Mouse (Mus musculus) heart, postnatal 0 days (tissue): ENCODE results near the gene Kbtbd6. TPM values are rescaled to one million over a fixed set of nuclear protein-coding genes. Genes with fewer than 3 reads are reported as not detected.

Experiments used
- ATAC-seq: fragments of 200-750 bp; cut with Nextera tagmentation; 2 replicates; pipeline ENCODE4 v1.8.0; 2017; ENCODE audit warnings: low read depth, moderate number of reproducible peaks, moderate library complexity; ENCODE audit not compliant: insufficient read depth
- DNase-seq: peaks from one replicate; pipeline ENCODE4 v3.0.0-alpha.2; 2016; ENCODE audit warnings: low spot score
- H3K27ac ChIP-seq: fragments of 300-500 bp; sonication (generic); 2 replicates; pipeline ENCODE4 v1.5.1; 2014; ENCODE audit warnings: low read depth, mild to moderate bottlenecking
- H3K27me3 ChIP-seq: fragments of 300-500 bp; sonication (generic); 2 replicates; pipeline ENCODE4 v1.6.1; 2014; ENCODE audit warnings: low read length, mixed read lengths; ENCODE audit not compliant: control insufficient read depth, insufficient read depth
- H3K36me3 ChIP-seq: fragments of 300-500 bp; sonication (generic); replicated peaks from 2 replicates; pipeline ENCODE4 v1.6.1; 2014; ENCODE audit warnings: low read length, mixed read lengths; ENCODE audit not compliant: control insufficient read depth, insufficient read depth
- H3K4me1 ChIP-seq: fragments of 300-500 bp; sonication (generic); 2 replicates; pipeline ENCODE4 v1.6.1; 2014; ENCODE audit warnings: antibody characterized with exemption; ENCODE audit not compliant: control insufficient read depth, insufficient read depth
- H3K4me2 ChIP-seq: fragments of 300-500 bp; sonication (generic); 2 replicates; pipeline ENCODE4 v1.6.1; 2014; ENCODE audit warnings: low read depth, mild to moderate bottlenecking, low read length, moderate library complexity
- H3K4me3 ChIP-seq: fragments of 300-500 bp; sonication (generic); 2 replicates; pipeline ENCODE4 v1.5.1; 2014; ENCODE audit warnings: low read depth, low read length
- H3K9ac ChIP-seq: fragments of 300-500 bp; sonication (generic); replicated peaks from 2 replicates; pipeline ENCODE4 v1.6.1; 2014; ENCODE audit warnings: low read depth, low read length, mixed read lengths
- H3K9me3 ChIP-seq: fragments of 300-500 bp; sonication (generic); replicated peaks from 2 replicates; pipeline ENCODE4 v1.6.1; 2016; ENCODE audit warnings: low read length; ENCODE audit not compliant: control insufficient read depth
- CTCF ChIP-seq: IDR thresholded peaks from 2 replicates; pipeline ENCODE4 v1.5.1; 2016; ENCODE audit warnings: antibody characterized with exemption, control low read depth, low read depth
- EP300 ChIP-seq: IDR thresholded peaks from 2 replicates; pipeline ENCODE4 v1.6.1; 2016; ENCODE audit warnings: antibody characterized with exemption, low read depth
- WGBS: fragments of 180-500 bp; shearing (Covaris S2); extraction: QIAGEN DNeasy Blood & Tissue Kit; methylation state at CpG from one replicate; pipeline ENCODE4 v1.1.7; 2014; 5-methylcytosine and 5-hydroxymethylcytosine counted together
- polyA plus RNA-seq: library from polyadenylated mRNA; unstranded; fragments of >200 nt; fragmentation: Nextera tagmentation; extraction: Ambion mirVana; gene quantifications from 2 replicates; pipeline ENCODE4 v1.2.1, GENCODE M21; 2015
- total RNA-seq: library from RNA; depleted of rRNA; stranded (reverse); fragments of >200 nt; gene quantifications from 2 replicates; pipeline ENCODE4 v1.2.3, GENCODE M21; 2014; ENCODE audit warnings: low replicate concordance

Kbtbd6 gene
- total and polyA plus RNA-seq, 2 experiments from 2014 or later = 0.23 to 0.48 TPM

DNA sequence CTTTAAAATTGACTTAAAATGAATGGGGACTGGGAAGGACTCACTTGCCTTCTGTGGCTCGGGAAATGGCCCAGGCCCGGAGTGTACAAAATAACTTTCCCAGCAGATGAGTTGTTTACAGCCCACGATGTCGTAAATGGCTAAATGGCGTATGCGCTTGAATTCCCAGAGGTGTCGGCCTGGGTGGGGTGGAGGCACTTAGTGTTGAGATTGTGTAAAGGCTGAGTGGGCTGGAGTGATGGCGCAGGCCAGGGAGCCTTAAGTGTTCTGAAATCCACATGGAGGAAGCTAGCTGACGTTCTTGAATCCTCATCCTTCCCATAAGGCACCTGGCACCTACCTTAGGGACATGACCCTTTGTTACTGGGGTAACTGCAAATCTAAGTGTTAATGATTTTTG is 36.9 kb downstream of the Kbtbd6 start:
- Histone ChIP-seq H3K27ac (no peak overlapping the region), H3K9me3 (no peaks in the 10 kb centered on the region), H3K4me2 (no peak overlapping the region), H3K4me1 (peaks cover 35% of the 10 kb centered on the region), H3K4me3 (no peak overlapping the region), H3K27me3 (no peaks in the 10 kb centered on the region), H3K9ac (no peak overlapping the region), H3K36me3 (peaks cover 12% of the 10 kb centered on the region)
- TF ChIP-seq EP300 (no peak), CTCF (no peak)
- 77% methylated on average over 9 of the region's 9 CpGs for WGBS
- no peak for DNase-seq
- ATAC-seq = no peak

DNA sequence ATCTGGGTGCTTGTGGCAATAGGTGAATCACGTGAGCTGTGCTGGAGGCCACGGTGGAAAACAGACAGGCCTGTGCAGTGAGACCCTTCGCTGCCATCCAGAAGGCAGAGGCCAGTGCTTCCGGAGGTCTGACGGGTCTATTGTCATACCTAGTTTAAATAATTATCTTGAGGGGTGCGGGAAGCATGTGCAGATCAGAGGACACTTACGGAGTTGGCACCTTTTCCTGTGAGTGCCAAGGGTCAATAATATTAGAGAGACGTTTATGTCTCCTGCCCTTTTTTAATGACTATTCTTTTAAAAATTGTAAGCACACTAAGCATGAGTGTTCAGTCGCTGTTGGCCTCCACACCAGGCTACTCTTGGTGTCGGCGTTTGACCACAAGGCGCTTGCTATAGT is 37.5 kb downstream of the Kbtbd6 start:
- WGBS = 69% methylated on average over 12 of the region's 12 CpGs
- H3K27ac ChIP-seq = no peak overlapping the region

DNA sequence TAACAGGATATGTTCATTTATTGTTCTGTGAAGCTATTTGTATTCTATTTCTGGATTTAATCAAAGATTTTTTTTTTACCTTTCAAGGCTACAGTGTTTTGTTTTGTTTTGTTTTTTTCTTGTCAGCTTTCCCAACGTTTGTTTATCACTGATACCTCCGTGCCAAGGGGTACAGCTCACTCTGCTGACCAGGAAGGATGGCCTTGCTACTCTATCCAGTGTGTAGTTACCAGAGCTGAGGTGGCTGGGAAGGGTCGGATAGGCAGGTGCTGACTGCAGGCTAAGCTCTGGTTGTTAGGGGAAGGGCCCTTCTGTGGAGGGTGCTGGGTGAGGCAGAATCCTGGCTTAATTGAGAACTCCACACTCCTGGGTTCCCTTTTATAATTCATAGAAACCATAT is 38.6 kb downstream of the Kbtbd6 start:
- no peaks in the 10 kb centered on the region for H3K9me3 ChIP-seq
- no peak overlapping the region for H3K4me2 ChIP-seq
- H3K36me3 ChIP-seq = peaks cover 17% of the 10 kb centered on the region
- H3K4me3 ChIP-seq = no peak overlapping the region
- H3K9ac ChIP-seq = no peak overlapping the region
- no peak overlapping the region for H3K27ac ChIP-seq
- H3K4me1 ChIP-seq = peaks cover 29% of the 10 kb centered on the region
- no peak for TF ChIP-seq EP300
- TF ChIP-seq CTCF = no peak
- DNase-seq (no peak), ATAC-seq (no peak)
- H3K27me3 ChIP-seq = no peaks in the 10 kb centered on the region
- WGBS = 48% methylated on average over 3 of the region's 3 CpGs

More for the DNA sequence above, 37.5 kb downstream of the Kbtbd6 start:
- Histone ChIP-seq H3K4me2 (no peak overlapping the region), H3K36me3 (peaks cover 12% of the 10 kb centered on the region), H3K9ac (no peak overlapping the region), H3K27me3 (no peaks in the 10 kb centered on the region), H3K4me1 (peaks cover 29% of the 10 kb centered on the region), H3K9me3 (no peaks in the 10 kb centered on the region), H3K4me3 (no peak overlapping the region)
- DNase-seq (no peak), ATAC-seq (no peak)
- no peak for TF ChIP-seq EP300
- no peak for TF ChIP-seq CTCF

- Histone ChIP-seq H3K4me2 (no peak overlapping the region), H3K4me1 (no peaks in the 10 kb centered on the region), H3K9ac (no peak overlapping the region), H3K27ac (no peak overlapping the region), H3K27me3 (no peaks in the 10 kb centered on the region), H3K4me3 (no peak overlapping the region), H3K36me3 (peaks cover 17% of the 10 kb centered on the region), H3K9me3 (no peaks in the 10 kb centered on the region)
- no peak for DNase-seq
- 82% methylated on average over 6 of the region's 6 CpGs for WGBS
- ATAC-seq = no peak
- TF ChIP-seq CTCF = no peak
Observed at GRCm38 (mm10) chr14:79494349-79494748, 42.7 kb downstream of the Kbtbd6 start.

DNA sequence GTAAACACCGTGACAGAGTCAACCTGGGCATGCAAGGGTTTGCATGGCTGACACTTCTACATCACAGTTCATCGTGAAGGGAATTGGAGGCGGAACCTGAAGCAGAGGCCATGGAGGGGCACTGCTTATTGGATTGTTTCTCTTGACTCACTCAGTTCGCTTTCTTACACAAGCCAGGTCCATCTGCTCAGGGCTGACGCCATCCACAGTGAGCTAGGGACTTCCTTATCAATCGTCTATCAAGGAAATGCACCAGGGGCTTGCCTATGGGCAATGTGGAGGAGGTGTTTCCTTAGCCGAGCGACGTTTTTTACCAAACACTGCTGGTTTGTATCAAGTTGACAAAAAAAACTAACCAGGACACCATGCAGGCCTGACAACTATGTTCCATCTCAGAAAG is 47.7 kb downstream of the Kbtbd6 start:
- WGBS = 58% methylated on average over 9 of the region's 9 CpGs
- H3K4me3 ChIP-seq = no peak overlapping the region
- TF ChIP-seq EP300 (no peak), CTCF (no peak)

GRCm38 (mm10) chr14:79500756-79501155 is 49.1 kb downstream of the Kbtbd6 start:
- ATAC-seq (no peak), DNase-seq (no peak)
- Histone ChIP-seq H3K4me2 (no peak overlapping the region), H3K27ac (no peak overlapping the region), H3K9me3 (no peaks in the 10 kb centered on the region), H3K36me3 (0 out of 2 replicates have a peak, but pooled peaks cover 7% of the 10 kb centered on the region), H3K4me3 (no peak overlapping the region), H3K4me1 (peaks cover 10% of the 10 kb centered on the region), H3K27me3 (no peaks in the 10 kb centered on the region), H3K9ac (no peak overlapping the region)
- 54% methylated on average over 4 of the region's 4 CpGs for WGBS
- TF ChIP-seq EP300 (no peak), CTCF (no peak)

More for the DNA sequence above, 47.7 kb downstream of the Kbtbd6 start:
- DNase-seq (no peak), ATAC-seq (no peak)
- Histone ChIP-seq H3K27ac (no peak overlapping the region), H3K36me3 (0 out of 2 replicates have a peak, but pooled peaks cover 11% of the 10 kb centered on the region), H3K4me2 (no peak overlapping the region), H3K4me1 (peaks cover 10% of the 10 kb centered on the region), H3K27me3 (no peaks in the 10 kb centered on the region), H3K9ac (no peak overlapping the region), H3K9me3 (no peaks in the 10 kb centered on the region)
